Mouse (Mus musculus): ENCODE data around the gene Tnni1.

DNA sequence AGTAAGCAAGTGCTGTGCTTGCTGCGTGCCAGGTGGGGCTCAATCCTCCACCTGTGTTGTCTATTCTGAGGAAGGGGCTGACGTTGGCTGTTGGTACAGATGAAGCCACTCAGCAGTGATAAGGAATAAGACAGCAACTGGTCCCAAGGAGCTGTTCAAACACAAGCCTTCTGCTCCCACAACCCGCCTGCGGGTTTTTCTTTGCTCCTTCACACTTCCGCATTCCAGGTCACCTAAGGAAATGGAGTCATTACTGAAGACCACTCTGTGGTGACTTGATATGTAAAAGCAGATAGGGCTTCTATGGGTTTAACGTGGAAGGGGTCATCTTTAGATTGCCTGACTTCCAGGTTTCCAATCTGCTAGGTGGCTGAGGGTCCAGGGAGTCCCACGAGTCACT, 47.8 kb upstream of the Tnni1 start:
- TF ChIP-seq CTCF (conservative IDR thresholded peaks at IDR 0.05; ENCODE audit: low read length) (no peak), POU5F1 (IDR thresholded peaks at IDR 0.05; ENCODE audit: borderline replicate concordance, low read length) (no peak), NANOG (IDR thresholded peaks at IDR 0.05; ENCODE audit: borderline replicate concordance, low read length) (no peak)
